Mouse (Mus musculus) midbrain, embryonic 11.5 days (tissue): ENCODE results near the gene Bmp2k. TPM values are rescaled to one million over a fixed set of nuclear protein-coding genes. Genes with fewer than 3 reads are reported as not detected.
"Not testable (repeated sequence)": the region's sequence is repeated elsewhere in the genome, so short reads cannot be mapped to it uniquely, and the experiment has no call there.

Experiments
- ATAC-seq: fragments of 200-750 bp; cut with Nextera tagmentation; 2 replicates; pipeline ENCODE4 v1.8.0; 2017; ENCODE audit warnings: moderate TSS enrichment, moderate library complexity; ENCODE audit not compliant: low FRiP score
- DNase-seq: peaks from one replicate; pipeline ENCODE4 v3.0.0; 2015; ENCODE audit warnings: low spot score; ENCODE audit errors: missing footprints
- H3K27ac ChIP-seq: fragments of 300-500 bp; sonication (generic); 2 replicates; pipeline ENCODE4 v1.5.1; 2014; ENCODE audit warnings: low read depth, low read length
- H3K27me3 ChIP-seq: fragments of 300-500 bp; sonication (generic); 2 replicates; pipeline ENCODE4 v1.6.1; 2014; ENCODE audit warnings: mild to moderate bottlenecking, low read length, moderate library complexity, mixed read lengths; ENCODE audit not compliant: control insufficient read depth, insufficient read depth
- H3K36me3 ChIP-seq: fragments of 300-500 bp; sonication (generic); 2 replicates; pipeline ENCODE4 v1.6.1; 2014; ENCODE audit warnings: mild to moderate bottlenecking, low read length, moderate library complexity, mixed read lengths; ENCODE audit not compliant: control insufficient read depth, insufficient read depth
- H3K4me1 ChIP-seq: fragments of 300-500 bp; sonication (generic); 2 replicates; pipeline ENCODE4 v1.6.1; 2014; ENCODE audit warnings: low read length; ENCODE audit not compliant: control insufficient read depth, insufficient read depth
- H3K4me2 ChIP-seq: fragments of 300-500 bp; sonication (generic); 2 replicates; pipeline ENCODE4 v1.6.1; 2014; ENCODE audit warnings: mild to moderate bottlenecking, moderate library complexity
- H3K4me3 ChIP-seq: fragments of 300-500 bp; sonication (generic); 2 replicates; pipeline ENCODE4 v1.5.1; 2014; ENCODE audit warnings: low read depth, low read length
- H3K9ac ChIP-seq: fragments of 300-500 bp; sonication (generic); 2 replicates; pipeline ENCODE4 v1.6.1; 2014; ENCODE audit warnings: low read length
- H3K9me3 ChIP-seq: fragments of 300-500 bp; sonication (generic); 2 replicates; pipeline ENCODE4 v1.6.1; 2016; ENCODE audit warnings: low read length; ENCODE audit not compliant: control insufficient read depth
- WGBS: fragments of 180-500 bp; shearing (Covaris S2); extraction: QIAGEN DNeasy Blood & Tissue Kit; methylation state at CpG from one replicate; pipeline ENCODE4 v1.1.7; 2014; 5-methylcytosine and 5-hydroxymethylcytosine counted together
- polyA plus RNA-seq: library from polyadenylated mRNA; unstranded; fragments of >200 nt; fragmentation: Nextera tagmentation; extraction: Ambion mirVana; gene quantifications from 2 replicates; pipeline ENCODE4 v1.2.1, GENCODE M21; 2014

The Bmp2k gene
- polyA plus RNA-seq, 1 experiment from 2014 or later: 10.5 TPM

DNA sequence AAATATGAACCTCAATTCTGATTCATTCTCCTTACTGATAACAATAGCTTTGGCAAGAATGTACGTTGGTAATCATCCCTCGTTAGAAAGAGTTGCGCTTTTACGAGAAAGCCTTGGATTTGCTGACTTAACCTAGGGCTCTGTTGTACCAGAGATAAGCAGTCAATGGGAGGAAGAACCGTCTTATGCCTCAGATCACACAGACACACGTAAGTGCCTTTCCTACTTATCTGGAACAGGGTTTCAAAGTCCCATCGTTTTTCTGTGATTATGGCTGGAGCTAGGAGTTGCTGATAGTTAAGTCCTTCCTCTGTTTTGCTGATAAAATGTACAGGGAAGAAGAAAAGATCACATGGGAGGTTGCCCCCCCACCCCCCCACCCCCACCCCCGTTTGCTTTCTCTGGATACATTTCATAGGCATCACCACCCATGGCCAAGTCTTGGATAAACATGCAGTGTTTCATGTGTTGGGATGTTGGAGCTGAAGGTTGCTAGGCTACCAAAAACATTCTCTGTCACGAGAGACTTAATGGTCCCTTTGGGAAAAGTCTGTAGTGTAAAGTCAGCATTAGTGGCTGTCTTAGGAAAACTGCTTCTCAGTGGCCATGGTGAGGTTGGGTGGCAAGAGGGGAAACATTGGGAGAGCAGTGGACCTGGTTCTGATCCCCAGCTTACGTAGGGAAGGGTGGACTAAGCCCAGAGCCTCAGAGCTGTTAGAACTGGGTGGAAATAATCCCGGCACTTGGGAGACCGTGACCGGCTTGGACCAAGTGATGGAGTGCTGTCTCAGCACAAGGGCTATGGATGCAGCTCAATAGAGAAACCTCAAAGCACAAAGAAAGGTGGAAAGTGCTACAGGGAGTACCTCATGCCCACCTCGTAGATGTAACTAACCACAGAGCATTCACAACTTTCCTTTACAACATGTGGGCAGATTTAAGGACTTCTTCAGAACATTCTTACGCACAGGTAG is 25.1 kb downstream of the Bmp2k start:
- DNase-seq: no peak
- no peak; the same call in 1 of the 2 replicates for ATAC-seq

DNA sequence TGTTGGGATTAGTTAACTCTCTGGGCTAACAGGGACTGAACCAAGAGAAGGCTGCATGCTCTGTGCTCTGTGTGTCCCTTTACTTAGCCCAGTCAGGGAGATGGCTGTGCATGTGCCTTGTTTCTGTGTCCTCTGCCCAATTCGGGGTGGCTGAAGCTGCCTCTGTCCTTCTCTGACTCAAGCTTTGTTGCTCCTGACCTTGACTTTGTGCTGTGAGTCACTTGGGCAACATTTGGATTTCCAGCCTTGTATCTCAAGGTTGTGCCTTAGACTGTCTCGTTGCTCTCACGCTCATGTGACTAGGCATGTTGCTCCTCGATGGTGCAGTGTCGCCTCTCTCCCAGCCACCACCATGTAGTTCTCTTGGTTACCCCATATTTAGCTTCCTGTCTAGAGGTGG is 27.3 kb downstream of the Bmp2k start:
- DNase-seq (no peak), ATAC-seq (no peak)
- no peaks in the 10 kb centered on the region for H3K36me3 ChIP-seq
- H3K9me3 ChIP-seq: no peaks in the 10 kb centered on the region
- no peak overlapping the region for H3K9ac ChIP-seq
- 90% methylated on average over 5 of the region's 5 CpGs for WGBS
- no peaks in the 10 kb centered on the region for H3K27me3 ChIP-seq
- no peak overlapping the region for H3K27ac ChIP-seq
- H3K4me3 ChIP-seq: no peak overlapping the region
- 0 out of 2 replicates have a peak, but pooled peaks cover 4% of the 10 kb centered on the region for H3K4me1 ChIP-seq
- no peak overlapping the region for H3K4me2 ChIP-seq

More for the DNA sequence above, 25.1 kb downstream of the Bmp2k start:
- no peak overlapping the region for H3K4me2 ChIP-seq
- H3K9ac ChIP-seq: no peak overlapping the region
- H3K27ac ChIP-seq: no peak overlapping the region
- H3K9me3 ChIP-seq: no peaks in the 10 kb centered on the region
- 84% methylated on average over 15 of the region's 15 CpGs for WGBS
- H3K4me1 ChIP-seq: 0 out of 2 replicates have a peak, but pooled peaks cover 4% of the 10 kb centered on the region
- H3K4me3 ChIP-seq: no peak overlapping the region
- H3K36me3 ChIP-seq: no peaks in the 10 kb centered on the region
- no peaks in the 10 kb centered on the region for H3K27me3 ChIP-seq

DNA sequence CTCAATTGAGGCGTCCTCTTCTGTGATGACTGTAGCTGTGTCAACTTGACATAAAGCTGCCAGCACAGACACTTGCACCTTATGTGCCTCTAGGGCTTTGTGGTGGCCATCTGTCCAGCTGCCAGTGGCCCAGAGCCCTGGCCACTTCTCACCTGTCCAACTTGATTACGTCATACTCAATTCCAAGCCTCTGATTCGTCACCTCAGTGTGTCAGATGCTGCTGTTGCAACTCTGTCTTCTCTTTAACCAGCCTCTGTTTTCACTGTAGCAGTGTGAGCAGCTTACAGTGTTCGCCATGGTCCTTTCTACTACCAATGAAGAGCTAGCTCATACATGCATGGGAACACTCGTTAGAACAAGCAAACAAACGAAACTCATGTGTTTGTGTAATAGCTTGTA is 28.2 kb downstream of the Bmp2k start:
- Histone ChIP-seq H3K27me3 (no peaks in the 10 kb centered on the region), H3K27ac (no peak overlapping the region), H3K4me3 (no peak overlapping the region), H3K4me1 (0 out of 2 replicates have a peak, but pooled peaks cover 4% of the 10 kb centered on the region), H3K9ac (no peak overlapping the region), H3K9me3 (no peaks in the 10 kb centered on the region), H3K4me2 (no peak overlapping the region), H3K36me3 (no peaks in the 10 kb centered on the region)
- DNase-seq: no peak
- 91% methylated on average over 6 of the region's 6 CpGs for WGBS
- ATAC-seq: no peak

DNA sequence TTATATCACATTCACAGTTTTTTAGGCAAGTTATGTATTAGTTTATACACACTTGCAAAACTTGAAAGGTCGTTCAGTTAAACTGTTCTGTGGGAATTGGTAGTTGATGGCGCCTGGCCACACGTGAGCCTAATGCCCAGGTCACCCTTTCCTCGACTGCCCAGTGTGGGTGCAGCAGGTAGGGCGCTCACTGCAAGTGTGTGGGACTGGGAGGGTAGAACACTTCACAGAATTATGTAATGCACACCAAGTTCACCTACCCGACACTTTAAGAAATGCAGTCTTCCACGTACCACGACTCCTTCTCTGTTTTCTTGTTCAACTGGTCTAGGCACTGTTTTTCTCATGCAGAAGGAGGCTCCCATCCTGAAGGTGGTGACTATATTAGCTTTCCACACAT is 30.5 kb downstream of the Bmp2k start:
- H3K27ac ChIP-seq: no peak overlapping the region
- DNase-seq (no peak), ATAC-seq (no peak)
- no peaks in the 10 kb centered on the region for H3K36me3 ChIP-seq
- H3K4me1 ChIP-seq: no peaks in the 10 kb centered on the region
- H3K9ac ChIP-seq: no peak overlapping the region
- no peak overlapping the region for H3K4me2 ChIP-seq
- WGBS: 87% methylated on average over 8 of the region's 8 CpGs
- H3K4me3 ChIP-seq: no peak overlapping the region
- H3K9me3 ChIP-seq: no peaks in the 10 kb centered on the region
- no peaks in the 10 kb centered on the region for H3K27me3 ChIP-seq

DNA sequence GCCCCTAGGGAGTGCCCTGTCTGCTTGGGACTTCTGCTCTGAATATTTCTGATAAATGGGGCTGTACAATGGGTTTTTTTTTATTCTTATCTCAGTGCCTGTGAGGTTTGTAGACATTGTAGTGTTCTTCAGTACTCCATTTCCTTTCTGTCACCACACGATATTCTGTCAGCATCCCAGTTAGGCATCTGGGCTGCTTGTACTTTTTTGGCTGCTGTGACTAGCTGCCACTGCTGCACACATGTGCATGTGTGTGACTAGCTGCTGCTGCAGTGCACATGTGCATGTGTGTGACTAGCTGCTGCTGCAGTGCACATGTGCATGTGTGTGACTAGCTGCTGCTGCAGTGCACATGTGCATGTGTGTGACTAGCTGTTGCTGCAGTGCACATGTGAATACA is 31.4 kb downstream of the Bmp2k start:
- not testable (repeated sequence) for ATAC-seq, H3K4me3 ChIP-seq, DNase-seq, H3K9ac ChIP-seq, H3K9me3 ChIP-seq, H3K4me1 ChIP-seq, H3K36me3 ChIP-seq, H3K27ac ChIP-seq, H3K27me3 ChIP-seq, H3K4me2 ChIP-seq
- 91% methylated on average over 1 of the region's 1 CpGs for WGBS

DNA sequence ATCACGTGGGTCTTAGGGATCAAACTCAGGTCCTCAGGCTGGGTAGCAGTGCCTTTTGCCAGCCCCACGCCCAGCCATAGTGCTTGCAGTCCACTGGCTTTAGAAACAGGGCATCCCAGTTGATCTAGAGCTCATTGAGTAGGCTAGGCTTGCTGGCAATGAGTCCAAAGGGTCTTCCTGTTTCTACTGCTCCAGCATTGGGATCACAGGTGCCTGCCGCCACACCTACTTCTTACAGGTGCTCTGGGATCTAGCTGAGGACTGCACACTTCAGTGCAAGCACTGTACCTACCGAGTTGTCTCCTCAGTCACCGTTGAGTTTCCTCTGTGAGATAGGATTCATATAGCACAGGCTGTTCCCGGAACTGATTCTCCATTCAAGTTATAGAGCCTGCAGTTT is 34.3 kb downstream of the Bmp2k start:
- Histone ChIP-seq H3K4me2 (no peak overlapping the region), H3K9ac (no peak overlapping the region), H3K36me3 (no peaks in the 10 kb centered on the region), H3K4me3 (no peak overlapping the region), H3K27ac (no peak overlapping the region), H3K9me3 (no peaks in the 10 kb centered on the region), H3K4me1 (no peaks in the 10 kb centered on the region), H3K27me3 (no peaks in the 10 kb centered on the region)
- DNase-seq: no peak
- WGBS: 87% methylated on average over 6 of the region's 6 CpGs
- no peak for ATAC-seq

DNA sequence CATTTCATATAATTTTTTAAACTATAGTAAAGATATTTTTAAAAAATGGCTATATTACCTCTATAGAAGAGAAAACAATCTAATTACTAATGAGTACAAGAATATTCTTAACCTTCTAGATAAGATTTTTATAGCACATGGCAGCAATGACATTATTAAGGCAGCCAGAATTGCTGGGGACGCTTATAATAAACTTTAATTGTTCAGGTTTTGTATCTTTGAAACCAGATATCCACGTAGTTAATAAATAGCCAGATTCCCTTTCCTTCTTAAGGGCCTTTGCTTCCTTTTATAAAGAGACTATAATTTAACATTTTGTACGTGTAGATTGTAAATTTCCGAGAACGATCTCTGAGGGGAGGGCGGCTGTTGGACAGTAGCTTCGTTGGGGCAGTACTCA is 47.8 kb downstream of the Bmp2k start:
- DNase-seq: no peak
- no peak overlapping the region for H3K9ac ChIP-seq
- ATAC-seq: no peak
- H3K36me3 ChIP-seq: no peaks in the 10 kb centered on the region
- H3K4me2 ChIP-seq: no peak overlapping the region
- WGBS: 95% methylated on average over 7 of the region's 7 CpGs
- H3K4me1 ChIP-seq: no peaks in the 10 kb centered on the region
- H3K4me3 ChIP-seq: no peak overlapping the region
- no peak overlapping the region for H3K27ac ChIP-seq
- no peaks in the 10 kb centered on the region for H3K27me3 ChIP-seq
- no peaks in the 10 kb centered on the region for H3K9me3 ChIP-seq

DNA sequence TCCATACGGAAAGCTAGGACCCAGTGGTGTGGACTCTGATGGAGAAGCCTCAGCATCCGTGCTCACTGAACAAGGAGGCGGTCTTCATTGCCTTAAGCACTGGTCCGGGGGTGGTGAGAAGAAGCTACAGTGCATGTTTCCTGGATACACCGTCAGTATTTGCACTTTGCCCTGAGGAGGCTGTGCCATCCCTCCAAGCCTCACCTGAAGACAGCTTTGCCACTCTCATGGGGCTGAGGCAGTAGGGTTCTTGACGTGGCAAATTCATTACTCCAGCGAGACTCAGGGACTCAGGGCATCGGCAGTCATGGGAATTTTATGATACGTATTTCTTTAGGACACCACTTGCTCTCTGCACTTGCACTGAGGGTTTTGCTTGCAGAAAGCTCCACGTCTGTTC is 49.2 kb downstream of the Bmp2k start:
- no peak for ATAC-seq
- Histone ChIP-seq H3K27ac (no peak overlapping the region), H3K4me2 (no peak overlapping the region), H3K36me3 (no peaks in the 10 kb centered on the region), H3K4me1 (no peaks in the 10 kb centered on the region), H3K4me3 (no peak overlapping the region), H3K9me3 (no peaks in the 10 kb centered on the region), H3K9ac (no peak overlapping the region), H3K27me3 (no peaks in the 10 kb centered on the region)
- DNase-seq: no peak
- 89% methylated on average over 10 of the region's 10 CpGs for WGBS

DNA sequence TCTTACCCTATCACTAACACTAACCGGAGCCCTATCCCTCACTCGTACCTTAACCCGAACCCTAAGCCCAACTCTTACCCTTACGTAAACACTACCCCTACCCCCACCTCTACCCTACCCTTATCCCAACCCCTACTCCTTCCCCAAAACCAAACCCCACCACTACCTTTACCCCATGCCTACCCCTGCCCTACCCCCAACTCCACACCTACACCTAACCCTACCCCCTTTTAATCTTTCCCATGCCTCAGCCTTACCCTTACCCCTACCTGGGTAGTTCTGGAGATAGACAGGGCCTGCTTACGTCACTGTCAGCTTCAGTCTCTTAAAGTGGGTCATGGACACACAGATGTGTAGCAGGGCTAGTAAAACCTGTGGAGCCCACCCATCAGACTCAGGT is 51.4 kb downstream of the Bmp2k start:
- WGBS: 91% methylated on average over 5 of the region's 5 CpGs
- H3K4me1 ChIP-seq: no peaks in the 10 kb centered on the region

More for the DNA sequence above, 51.4 kb downstream of the Bmp2k start:
- Histone ChIP-seq H3K4me2 (no peak overlapping the region), H3K27ac (no peak overlapping the region), H3K27me3 (no peaks in the 10 kb centered on the region), H3K9me3 (no peaks in the 10 kb centered on the region), H3K36me3 (no peaks in the 10 kb centered on the region), H3K4me3 (no peak overlapping the region), H3K9ac (no peak overlapping the region)
- ATAC-seq (no peak), DNase-seq (no peak)
